Mouse (Mus musculus) liver, postnatal 0 days (tissue): ENCODE results near the gene Ccdc38.

Source experiments
- CTCF ChIP-seq: sonication (generic); IDR thresholded peaks from 2 replicates; pipeline ENCODE4 v1.5.1; 2016; ENCODE audit warnings: antibody characterized with exemption, low read depth
- EP300 ChIP-seq: IDR thresholded peaks from 2 replicates; pipeline ENCODE4 v1.6.1; 2016; ENCODE audit warnings: antibody characterized with exemption, low read depth, mild to moderate bottlenecking

GRCm38 (mm10) chr10:93623725-93624124 is 83.3 kb downstream of the Ccdc38 start:
- no peak for TF ChIP-seq CTCF
- TF ChIP-seq EP300 = no peak
